Mouse (Mus musculus) forebrain, embryonic 10.5 days (tissue): ENCODE measurements at regions not wholly inside any gene's neighbourhood (a gene's known extent, or its start where the extent isn't known, plus 50 kb on each side); places are given as distances from the start of the nearest gene placed in this dataset.

Experiments used
- DNase-seq: peaks from one replicate; pipeline ENCODE4 v3.0.0-alpha.2; 2017; ENCODE audit warnings: low spot score; ENCODE audit errors: extremely low spot score
- H3K27ac ChIP-seq: fragments of 300-500 bp; sonication (generic); 2 replicates; pipeline ENCODE4 v1.5.1; 2016; ENCODE audit warnings: mild to moderate bottlenecking
- H3K27me3 ChIP-seq: fragments of 300-500 bp; sonication (generic); 2 replicates; pipeline ENCODE4 v1.6.1; 2016; ENCODE audit warnings: mild to moderate bottlenecking; ENCODE audit not compliant: poor library complexity, severe bottlenecking
- H3K36me3 ChIP-seq: fragments of 300-500 bp; sonication (generic); replicated peaks from 2 replicates; pipeline ENCODE4 v1.6.1; 2016; ENCODE audit warnings: mild to moderate bottlenecking, moderate library complexity
- H3K4me1 ChIP-seq: fragments of 300-500 bp; sonication (generic); 2 replicates; pipeline ENCODE4 v1.6.1; 2016
- H3K4me3 ChIP-seq: fragments of 300-500 bp; sonication (generic); 2 replicates; pipeline ENCODE4 v1.5.1; 2016; ENCODE audit warnings: mild to moderate bottlenecking, moderate library complexity
- H3K9me3 ChIP-seq: fragments of 300-500 bp; sonication (generic); 2 replicates; pipeline ENCODE4 v1.6.1; 2016; ENCODE audit warnings: mild to moderate bottlenecking, moderate library complexity
- WGBS: fragments of 180-500 bp; shearing (Covaris S2); methylation state at CpG from one replicate; pipeline ENCODE4 v1.1.7; 2016; 5-methylcytosine and 5-hydroxymethylcytosine counted together

DNA sequence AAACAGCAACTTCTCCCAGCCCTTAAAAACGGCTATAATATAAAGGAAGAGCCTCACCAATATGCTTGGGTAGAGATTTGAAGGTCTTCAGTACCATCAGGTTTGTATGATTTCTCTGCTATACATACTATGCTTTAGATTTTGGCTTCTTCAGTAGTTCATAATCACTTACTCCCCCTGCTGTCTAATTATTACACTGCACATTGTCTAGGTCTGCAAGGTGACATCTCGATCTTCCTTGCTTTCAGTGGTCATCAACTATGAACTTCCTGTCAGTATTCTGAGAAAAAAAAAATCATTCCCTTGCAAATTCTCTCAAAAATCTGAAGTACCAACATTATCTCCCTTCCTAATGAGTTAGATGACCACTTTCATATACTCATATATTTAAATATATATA, 225.4 kb upstream of the Galnt5 start:
- H3K27ac ChIP-seq, result no peak overlapping the region
- no peaks in the 10 kb centered on the region; the same call in 1 of the 2 replicates for H3K27me3 ChIP-seq
- no peak overlapping the region for H3K4me3 ChIP-seq
- no peak for DNase-seq
- H3K4me1 ChIP-seq, result no peaks in the 10 kb centered on the region
- H3K36me3 ChIP-seq, result no peaks in the 10 kb centered on the region
- H3K9me3 ChIP-seq, result no peaks in the 10 kb centered on the region
- WGBS, result 83% methylated on average over 2 of the region's 2 CpGs

DNA sequence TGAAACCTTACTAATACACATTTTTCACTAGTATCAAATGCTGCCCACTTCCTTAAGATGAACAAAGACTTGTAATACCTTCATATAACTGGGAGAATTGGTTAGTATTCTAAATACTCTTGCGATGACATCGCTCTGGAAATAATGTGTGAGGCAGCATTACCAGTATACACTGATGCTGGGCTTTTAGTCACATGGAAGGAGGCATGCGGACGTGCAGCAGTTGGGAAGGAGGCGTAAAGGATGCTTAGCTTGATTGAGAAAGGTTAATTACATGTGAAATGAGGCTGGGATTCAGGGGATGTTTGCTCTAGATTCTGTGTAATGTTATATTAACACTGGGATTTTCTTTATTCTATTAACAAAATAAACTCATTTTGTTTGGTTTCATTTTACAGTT, 221.5 kb upstream of the Galnt5 start:
- Histone ChIP-seq H3K36me3 (no peaks in the 10 kb centered on the region), H3K4me1 (no peaks in the 10 kb centered on the region), H3K27me3 (no peaks in the 10 kb centered on the region; the same call in 1 of the 2 replicates), H3K9me3 (no peaks in the 10 kb centered on the region), H3K27ac (no peak overlapping the region), H3K4me3 (no peak overlapping the region)
- WGBS, result 77% methylated on average over 5 of the region's 5 CpGs
- no peak for DNase-seq

DNA sequence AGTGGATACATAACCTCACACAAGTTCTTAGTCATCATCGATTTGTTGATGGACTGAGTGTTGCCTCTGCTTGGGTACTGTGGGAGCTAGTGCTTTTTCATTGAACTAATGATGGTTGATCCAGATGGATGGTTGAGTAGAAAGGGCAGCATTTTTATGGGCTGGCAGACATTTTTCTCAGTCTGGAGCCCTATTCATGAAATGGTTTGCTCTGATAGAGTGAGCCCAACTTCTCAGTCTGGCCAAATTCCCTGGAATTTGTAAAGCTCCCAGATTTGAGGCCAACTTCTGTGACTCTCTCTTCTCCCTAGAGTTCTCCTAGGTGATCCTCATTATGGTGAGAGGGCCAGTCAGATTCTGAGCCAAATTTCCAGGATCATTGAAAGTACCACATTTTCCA, 216.8 kb upstream of the Galnt5 start:
- WGBS, result 88% methylated on average over 1 of the region's 1 CpGs
- no peak overlapping the region for H3K27ac ChIP-seq
- peaks cover 4% of the 10 kb centered on the region; the same call in 1 of the 2 replicates for H3K4me1 ChIP-seq
- no peaks in the 10 kb centered on the region for H3K9me3 ChIP-seq
- DNase-seq, result no peak
- no peak overlapping the region for H3K4me3 ChIP-seq
- H3K36me3 ChIP-seq, result no peaks in the 10 kb centered on the region
- H3K27me3 ChIP-seq, result no peaks in the 10 kb centered on the region; the same call in 1 of the 2 replicates

DNA sequence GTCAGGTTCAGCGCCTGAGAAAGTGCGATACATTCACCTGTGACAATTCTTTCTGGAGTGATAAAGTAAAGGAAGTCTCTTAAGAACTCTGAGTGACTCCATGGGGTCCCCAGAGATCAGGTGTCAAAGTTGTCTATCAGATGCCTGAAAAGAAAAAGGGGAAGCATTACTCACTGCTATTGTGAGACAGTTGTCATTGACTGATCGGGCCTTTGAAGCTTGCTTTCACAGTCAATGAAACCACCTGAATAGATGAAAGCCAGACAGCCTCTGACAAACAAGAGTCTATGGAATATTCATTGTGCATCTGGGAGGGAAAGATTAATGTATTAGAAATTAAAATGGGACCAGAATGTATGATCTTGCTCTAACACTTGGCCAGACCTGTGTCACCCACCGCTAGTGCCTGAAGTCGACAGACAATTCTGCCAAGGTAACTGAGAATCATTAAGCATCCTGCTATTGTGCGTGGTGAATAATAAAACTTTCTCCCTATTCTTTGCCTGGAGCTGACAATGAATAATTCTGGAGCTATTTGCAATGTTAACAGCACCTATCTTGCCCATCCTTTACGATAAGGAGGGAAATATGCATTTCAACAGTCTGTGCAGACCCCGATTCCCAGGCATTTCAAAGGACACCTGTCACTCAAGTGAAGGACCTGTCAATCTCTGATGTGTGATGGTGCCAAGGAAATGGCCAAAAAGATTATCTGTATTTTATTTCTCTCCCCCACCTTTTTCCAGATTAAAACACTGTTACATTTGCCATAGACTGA, 204.0 kb upstream of the Galnt5 start:
- Histone ChIP-seq H3K27ac (no peak overlapping the region), H3K36me3 (no peaks in the 10 kb centered on the region), H3K4me3 (no peak overlapping the region), H3K9me3 (no peaks in the 10 kb centered on the region), H3K27me3 (no peaks in the 10 kb centered on the region), H3K4me1 (no peaks in the 10 kb centered on the region)
- 76% methylated on average over 8 of the region's 8 CpGs for WGBS
- DNase-seq, result no peak

DNA sequence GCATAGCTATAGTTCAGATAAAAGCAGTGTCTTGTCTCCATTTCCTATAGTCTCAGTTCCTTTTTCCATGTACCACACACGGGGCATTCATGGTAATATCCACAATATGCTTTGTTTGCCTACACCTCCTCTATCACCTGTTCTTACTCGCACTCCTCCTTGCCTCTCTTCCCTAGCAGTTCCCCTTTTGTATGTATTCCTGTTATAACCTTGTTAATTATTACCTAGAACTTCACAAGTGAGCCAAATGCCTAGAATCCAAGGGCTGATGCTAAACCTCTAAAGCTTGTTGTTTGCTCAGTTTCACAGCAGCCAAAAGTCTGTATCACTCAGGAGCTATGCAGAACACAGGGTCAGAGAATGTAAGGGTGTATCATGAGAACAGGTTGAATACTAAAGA, 198.4 kb upstream of the Galnt5 start:
- Histone ChIP-seq H3K27me3 (no peaks in the 10 kb centered on the region), H3K27ac (no peak overlapping the region), H3K36me3 (no peaks in the 10 kb centered on the region), H3K9me3 (no peaks in the 10 kb centered on the region), H3K4me3 (no peak overlapping the region), H3K4me1 (no peaks in the 10 kb centered on the region)
- no peak for DNase-seq
- WGBS, result 85% methylated on average over 2 of the region's 2 CpGs

DNA sequence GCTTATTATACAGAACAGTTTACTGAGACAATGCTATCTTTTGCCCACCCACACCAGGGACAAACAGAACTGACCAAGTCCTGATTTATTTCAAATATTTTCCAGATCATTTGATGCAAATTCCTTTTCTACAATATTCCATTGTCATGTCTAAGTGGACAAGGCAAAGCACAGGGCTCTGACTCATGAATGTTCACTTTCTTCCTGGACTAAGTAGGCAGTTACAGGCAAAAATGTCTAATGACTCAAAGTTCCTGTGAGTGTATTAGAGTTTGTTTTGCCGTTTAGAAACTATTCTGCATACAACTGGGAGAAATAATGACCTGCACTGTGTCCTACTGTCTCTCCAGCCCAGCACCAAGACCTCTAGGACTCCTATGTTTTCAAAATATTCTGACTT, 189.8 kb upstream of the Galnt5 start:
- Histone ChIP-seq H3K4me1 (no peaks in the 10 kb centered on the region), H3K4me3 (no peak overlapping the region), H3K9me3 (no peaks in the 10 kb centered on the region), H3K36me3 (no peaks in the 10 kb centered on the region), H3K27ac (no peak overlapping the region), H3K27me3 (no peaks in the 10 kb centered on the region)
- 75% methylated on average over 1 of the region's 1 CpGs for WGBS
- DNase-seq, result no peak

DNA sequence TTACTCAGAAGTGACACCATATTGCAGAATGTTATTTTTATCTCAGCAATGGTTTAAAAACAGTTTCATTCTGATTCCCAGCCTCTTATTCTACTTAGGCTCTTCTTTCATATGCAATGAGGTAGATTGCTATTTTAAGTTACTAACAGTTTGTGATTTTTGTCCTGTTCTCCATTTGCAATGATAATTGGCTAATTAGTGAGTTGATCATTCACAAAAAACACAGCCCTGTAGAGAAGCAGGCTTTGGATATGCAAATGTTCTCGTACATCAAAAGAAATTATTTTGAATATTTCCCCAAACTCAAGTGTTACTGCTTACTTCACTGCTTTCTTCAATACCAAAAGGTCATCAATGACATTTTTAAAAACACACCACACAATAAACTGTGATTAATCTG, 184.7 kb upstream of the Galnt5 start:
- no peak for DNase-seq
- 81% methylated on average over 1 of the region's 1 CpGs for WGBS
- H3K4me3 ChIP-seq, result no peak overlapping the region

DNA sequence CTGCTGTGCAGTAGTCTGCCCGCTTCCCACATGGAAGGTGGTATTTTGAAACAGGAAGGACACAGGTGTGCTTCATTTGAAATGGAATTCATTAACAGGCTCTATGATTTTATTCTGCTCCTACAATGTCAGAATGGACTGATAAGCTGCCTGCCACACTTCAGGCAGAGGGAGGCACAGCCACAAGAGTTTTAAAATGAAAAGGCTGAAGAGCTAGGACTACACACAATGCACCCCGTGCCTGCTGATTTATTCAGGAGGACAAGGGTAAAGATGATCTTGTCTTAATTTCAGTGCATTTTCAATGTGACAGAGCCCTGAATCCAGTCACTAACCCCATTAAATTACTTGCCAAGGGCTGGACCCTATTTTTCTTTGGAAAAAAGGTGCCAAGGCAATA, 177.3 kb upstream of the Galnt5 start:
- Histone ChIP-seq H3K36me3 (no peaks in the 10 kb centered on the region), H3K9me3 (no peaks in the 10 kb centered on the region), H3K4me1 (no peaks in the 10 kb centered on the region), H3K27ac (no peak overlapping the region), H3K4me3 (no peak overlapping the region), H3K27me3 (no peaks in the 10 kb centered on the region)
- WGBS, result 85% methylated on average over 2 of the region's 2 CpGs
- DNase-seq, result no peak

More for the DNA sequence above, 184.7 kb upstream of the Galnt5 start:
- Histone ChIP-seq H3K27me3 (no peaks in the 10 kb centered on the region), H3K36me3 (no peaks in the 10 kb centered on the region), H3K4me1 (no peaks in the 10 kb centered on the region), H3K27ac (no peak overlapping the region), H3K9me3 (no peaks in the 10 kb centered on the region)

DNA sequence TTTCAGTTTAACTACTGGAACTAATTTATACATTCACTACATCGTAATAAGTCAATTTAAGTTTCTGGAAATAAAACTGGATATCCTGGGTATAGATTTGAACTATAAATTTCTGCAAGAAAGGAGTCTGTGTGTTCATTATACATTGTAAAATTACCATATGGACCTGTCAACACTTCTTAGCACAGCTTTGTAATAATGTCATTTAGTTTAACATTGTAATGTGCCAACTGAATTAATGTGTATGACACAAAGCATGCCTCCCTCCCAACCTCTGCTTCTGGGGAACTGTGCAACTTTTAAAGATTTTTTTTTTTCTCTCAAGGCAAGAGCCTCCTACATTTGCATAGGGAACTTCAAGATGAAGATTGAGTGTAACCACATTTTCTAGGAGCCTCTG, 176.8 kb upstream of the Galnt5 start:
- H3K36me3 ChIP-seq, result no peaks in the 10 kb centered on the region
- H3K27me3 ChIP-seq, result no peaks in the 10 kb centered on the region
- H3K27ac ChIP-seq, result no peak overlapping the region
- no peaks in the 10 kb centered on the region for H3K4me1 ChIP-seq
- H3K9me3 ChIP-seq, result no peaks in the 10 kb centered on the region
- 79% methylated on average over 1 of the region's 1 CpGs for WGBS
- no peak for DNase-seq
- H3K4me3 ChIP-seq, result no peak overlapping the region

DNA sequence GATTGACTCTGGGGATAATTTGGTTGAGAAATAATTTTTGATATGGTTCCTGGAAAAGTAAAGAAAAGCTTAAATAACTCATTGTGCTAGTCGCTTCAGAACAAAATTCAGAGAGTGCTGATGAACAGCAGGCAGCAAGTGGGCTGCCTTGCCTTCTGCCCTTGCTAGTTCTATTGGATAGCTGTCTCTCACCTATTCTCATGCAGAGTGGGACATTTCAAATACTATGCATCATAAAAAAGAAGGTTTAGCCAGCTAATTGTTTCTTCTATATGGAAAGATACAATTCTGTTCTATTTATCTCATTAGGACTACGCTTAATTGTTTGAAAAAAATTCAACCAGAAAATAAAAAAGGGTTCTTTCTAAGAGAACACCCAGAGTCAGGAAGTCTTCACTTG, 169.4 kb upstream of the Galnt5 start:
- Histone ChIP-seq H3K27ac (no peak overlapping the region), H3K4me1 (no peaks in the 10 kb centered on the region), H3K4me3 (no peak overlapping the region), H3K36me3 (no peaks in the 10 kb centered on the region), H3K9me3 (no peaks in the 10 kb centered on the region), H3K27me3 (no peaks in the 10 kb centered on the region)
- DNase-seq, result no peak
- 80% methylated on average over 2 of the region's 2 CpGs for WGBS

DNA sequence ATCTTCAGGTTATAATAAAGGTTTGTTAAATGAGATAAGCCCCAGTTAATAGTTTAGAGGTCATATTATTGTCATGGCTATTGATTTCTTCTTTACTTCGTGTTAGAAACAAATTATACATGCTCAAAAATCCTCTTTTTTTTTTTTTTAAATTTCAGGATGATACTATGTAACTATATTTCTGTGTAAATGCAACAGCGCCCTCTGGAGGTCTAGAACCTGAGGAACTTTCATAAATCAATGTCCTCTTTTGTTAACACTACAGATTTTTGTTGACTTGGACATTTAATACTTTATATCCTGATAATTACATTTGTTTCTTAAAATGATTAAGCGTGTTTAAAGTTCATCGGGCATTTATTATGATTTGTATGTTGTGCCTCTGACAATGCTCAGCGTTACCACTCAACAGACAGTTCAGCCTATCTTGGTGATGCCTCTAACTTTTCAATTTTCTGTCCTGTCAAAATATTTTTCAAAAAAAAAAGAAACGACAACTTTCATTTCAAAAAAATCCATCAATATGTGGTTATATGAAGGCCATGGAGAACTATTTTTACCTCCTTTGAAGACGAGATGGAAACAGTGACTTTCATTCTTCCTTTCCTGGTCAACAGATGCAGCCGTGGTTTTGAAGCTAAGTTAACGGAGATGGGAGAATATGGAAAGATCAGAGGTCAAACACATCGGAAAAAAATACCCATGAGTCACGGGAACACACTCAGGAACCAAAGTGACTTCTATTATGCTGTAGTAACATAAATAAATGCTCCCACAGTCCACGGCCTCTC, 164.9 kb upstream of the Galnt5 start:
- DNase-seq, result no peak
- Histone ChIP-seq H3K27me3 (no peaks in the 10 kb centered on the region), H3K9me3 (no peaks in the 10 kb centered on the region), H3K27ac (no peak overlapping the region), H3K4me3 (no peak overlapping the region), H3K4me1 (no peaks in the 10 kb centered on the region), H3K36me3 (no peaks in the 10 kb centered on the region)
- WGBS, result 64% methylated on average over 12 of the region's 12 CpGs

DNA sequence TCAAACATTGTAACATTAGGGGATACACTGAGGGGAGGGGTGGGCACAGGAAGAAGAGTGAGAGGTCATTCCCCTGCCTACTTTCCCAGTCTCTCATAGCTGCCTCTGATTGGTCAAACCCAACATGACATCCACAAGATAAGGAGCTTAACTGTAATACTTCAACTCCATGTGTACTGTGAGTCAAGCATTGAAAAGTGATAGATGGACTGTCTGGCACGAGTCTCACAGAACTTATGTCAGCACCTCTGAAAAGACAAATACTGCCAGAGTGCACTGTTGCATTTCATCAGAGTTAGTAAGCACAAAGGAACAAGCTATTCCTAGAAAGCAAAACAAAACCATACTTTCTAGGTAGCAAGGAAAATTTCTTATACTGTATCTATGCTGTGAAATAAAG, 152.5 kb upstream of the Galnt5 start:
- Histone ChIP-seq H3K4me1 (peaks cover 28% of the 10 kb centered on the region), H3K4me3 (no peak overlapping the region), H3K9me3 (no peaks in the 10 kb centered on the region), H3K27me3 (no peaks in the 10 kb centered on the region), H3K27ac (no peak overlapping the region), H3K36me3 (no peaks in the 10 kb centered on the region)
- WGBS, result 85% methylated on average over 1 of the region's 1 CpGs
- no peak for DNase-seq

DNA sequence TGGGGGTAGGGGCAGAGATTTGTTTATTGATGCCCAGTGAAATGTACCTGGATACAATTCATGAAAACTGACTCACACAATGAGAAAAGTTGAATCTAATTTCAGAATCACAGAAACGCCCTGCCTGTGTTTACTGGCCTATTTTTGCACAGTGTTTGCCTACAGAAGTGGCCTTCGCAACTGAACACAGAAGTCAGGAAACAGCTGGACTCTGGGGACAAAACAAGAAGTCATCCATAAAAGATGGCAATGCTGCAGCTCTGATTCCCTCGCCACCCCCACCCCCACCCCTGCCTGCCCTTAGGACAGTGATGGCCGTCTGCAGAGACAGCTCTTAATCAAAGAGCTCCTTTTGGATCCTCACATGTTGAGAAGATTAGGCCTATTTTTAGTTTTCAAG, 150.0 kb upstream of the Galnt5 start:
- H3K27ac ChIP-seq, result peak overlapping the region; percentile 73
- DNase-seq, result no peak
- no peaks in the 10 kb centered on the region for H3K9me3 ChIP-seq
- H3K27me3 ChIP-seq, result no peaks in the 10 kb centered on the region
- 49% methylated on average over 4 of the region's 4 CpGs for WGBS
- no peak overlapping the region for H3K4me3 ChIP-seq
- H3K4me1 ChIP-seq, result peaks cover 49% of the 10 kb centered on the region
- no peaks in the 10 kb centered on the region for H3K36me3 ChIP-seq
